Mouse (Mus musculus) ES-E14 (cell line): ENCODE data around the gene Efcab2.

Source experiments
- CHD2 ChIP-seq: IDR thresholded peaks from 2 replicates; pipeline ENCODE4 v1.6.1; 2014; ENCODE audit warnings: mild to moderate bottlenecking, low read depth, low read length, inconsistent platforms
- HCFC1 ChIP-seq: IDR thresholded peaks from 2 replicates; pipeline ENCODE4 v1.6.1; 2012; ENCODE audit warnings: low read length, inconsistent platforms, borderline replicate concordance; ENCODE audit not compliant: insufficient read depth
- MAFK ChIP-seq: IDR thresholded peaks from 2 replicates; pipeline ENCODE4 v1.6.1; 2014; ENCODE audit warnings: mild to moderate bottlenecking, low read depth, low read length, inconsistent platforms; ENCODE audit not compliant: insufficient read depth
- ZC3H11A ChIP-seq: IDR thresholded peaks from 2 replicates; pipeline ENCODE4 v1.6.1; 2012; ENCODE audit warnings: low read depth, mild to moderate bottlenecking, inconsistent platforms, low read length, borderline replicate concordance
- ZNF384 ChIP-seq: IDR thresholded peaks from 2 replicates; pipeline ENCODE4 v1.6.1; 2012; ENCODE audit warnings: low read depth, low read length, inconsistent platforms

DNA sequence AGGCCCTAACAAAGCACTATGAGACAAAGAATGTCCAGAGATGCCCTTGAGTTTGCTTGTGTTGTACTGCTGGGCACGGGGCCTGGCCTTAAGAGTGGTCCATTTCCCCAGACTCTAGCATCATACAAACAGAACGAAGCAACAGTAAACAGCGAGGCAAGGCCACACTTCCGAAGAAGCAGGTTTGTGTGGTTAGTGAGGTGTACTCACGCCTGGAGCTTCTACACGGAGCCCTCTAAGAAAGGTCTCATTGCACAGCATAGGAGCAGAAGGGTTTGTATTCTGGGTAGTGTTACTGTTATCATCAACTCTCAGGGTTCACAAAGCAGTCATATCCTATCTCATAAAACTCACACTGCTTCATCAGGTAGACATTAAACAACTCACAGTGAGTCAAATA, 61.7 kb downstream of the Efcab2 start:
- no peak for TF ChIP-seq CHD2
- TF ChIP-seq ZC3H11A = no peak
- TF ChIP-seq HCFC1 = no peak
- TF ChIP-seq ZNF384 = no peak
- TF ChIP-seq MAFK = no peak
